Mouse (Mus musculus): ENCODE data around the gene Cep19. TPM values are rescaled to one million over a fixed set of nuclear protein-coding genes. Genes with fewer than 3 reads are reported as not detected.

Gene Cep19
- polyA plus RNA-seq (2015; fragmentation: Nextera tagmentation; extraction: Ambion mirVana), result 17.3 and 21.6 TPM in 2 replicates

DNA sequence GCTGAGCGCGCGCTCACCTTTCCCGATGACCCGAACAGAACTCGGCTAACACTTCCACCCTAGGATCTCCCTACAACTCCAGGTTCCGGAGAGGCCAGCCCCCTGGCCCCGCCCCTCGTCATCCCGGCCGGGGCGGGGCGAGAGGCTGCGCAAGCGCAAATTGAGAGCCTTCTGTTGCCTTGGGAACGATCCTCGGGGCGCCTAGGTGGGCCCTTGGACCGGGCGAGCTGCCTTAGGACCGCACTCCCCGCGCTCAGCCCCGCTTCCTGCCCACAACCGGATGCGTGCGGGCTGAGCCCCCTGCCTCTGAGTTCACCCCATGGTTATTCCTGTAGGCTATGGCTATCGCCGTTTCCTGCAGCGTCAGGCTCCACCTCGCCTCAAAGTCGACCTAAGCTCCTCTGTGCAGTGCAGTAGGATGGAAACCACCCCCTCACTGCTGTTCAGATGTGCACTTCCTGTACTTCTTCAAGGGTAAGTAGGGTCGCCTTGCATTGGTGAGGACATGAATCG, at the start of gene Cep19, which contains the start of gene Pigx:
Cep19 (plus strand) TSS at position 163 of the 513 bp plus-strand sequence.
Pigx (minus strand) TSS at position 103 of the 513 bp plus-strand sequence.
- H3K9me3 ChIP-seq (ENCODE audit: low read length), result no peaks in the 10 kb centered on the region
- H3K4me1 ChIP-seq (ENCODE audit: insufficient read depth, low read depth, low read length), result peaks cover 4% of the 10 kb centered on the region; the same call in 1 of the 2 replicates
- DNase-seq (ENCODE audit: low spot score) (peak; percentile 92), ATAC-seq (peak; percentile 97)
- peak within 1 kb of the TSS; percentile 62 for H3K27ac ChIP-seq (ENCODE audit: low read length)
- H3K4me2 ChIP-seq (replicated peaks; ENCODE audit: low read depth, low read length), result peak within 1 kb of the TSS; percentile 69
- H3K4me3 ChIP-seq (ENCODE audit: low read depth, low read length), result peak within 1 kb of the TSS; percentile 74
- TF ChIP-seq CTCF (IDR thresholded peaks at IDR 0.05) (0 out of 2 replicates have a peak, but pooled peaks have one; percentile 0), EP300 (IDR thresholded peaks at IDR 0.05) (no peak)
- 0% methylated on average over 33 of the region's 34 CpGs for WGBS
- no peaks in the 10 kb centered on the region for H3K27me3 ChIP-seq (replicated peaks; ENCODE audit: insufficient read depth, low read length)
- H3K36me3 ChIP-seq (ENCODE audit: insufficient read depth, low read length), result peaks cover 7% of the 10 kb centered on the region; the same call in 1 of the 2 replicates
- H3K9ac ChIP-seq (replicated peaks; ENCODE audit: low read depth), result peak within 1 kb of the TSS; percentile 77

DNA sequence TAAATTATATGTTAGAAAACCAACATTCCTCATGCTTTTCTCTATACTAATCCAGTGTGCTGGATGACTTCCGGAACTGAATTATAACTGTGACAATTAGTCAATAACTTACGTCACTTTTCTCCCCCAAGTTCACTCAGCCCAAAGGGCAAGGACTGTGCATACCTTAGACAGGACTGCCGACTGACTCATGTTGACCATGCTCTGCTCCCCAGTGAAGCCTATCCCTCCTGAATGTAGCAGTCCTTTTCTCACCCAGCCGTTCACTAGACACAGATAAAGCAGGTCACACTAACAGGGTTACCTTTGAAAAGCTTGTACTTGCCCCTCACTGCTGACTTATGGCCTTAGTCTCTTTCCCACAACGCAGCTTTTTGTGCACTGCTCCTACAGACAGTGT, 40.8 kb upstream of the Cep19 start:
- no peaks in the 10 kb centered on the region for H3K36me3 ChIP-seq (ENCODE audit: insufficient read depth, low read length)
- no peak overlapping the region for H3K27ac ChIP-seq (ENCODE audit: low read length)
- WGBS, result 69% methylated on average over 5 of the region's 5 CpGs
- H3K27me3 ChIP-seq (replicated peaks; ENCODE audit: insufficient read depth, low read length), result no peaks in the 10 kb centered on the region
- no peak overlapping the region for H3K9ac ChIP-seq (replicated peaks; ENCODE audit: low read depth)
- H3K4me3 ChIP-seq (ENCODE audit: low read depth, low read length), result no peak overlapping the region
- TF ChIP-seq EP300 (IDR thresholded peaks at IDR 0.05) (no peak), CTCF (IDR thresholded peaks at IDR 0.05) (no peak)
- peaks cover 4% of the 10 kb centered on the region; the same call in 1 of the 2 replicates for H3K4me1 ChIP-seq (ENCODE audit: insufficient read depth, low read depth, low read length)
- no peak for DNase-seq (ENCODE audit: low spot score)
- no peak for ATAC-seq
- no peak overlapping the region for H3K4me2 ChIP-seq (replicated peaks; ENCODE audit: low read depth, low read length)
- no peaks in the 10 kb centered on the region for H3K9me3 ChIP-seq (ENCODE audit: low read length)

DNA sequence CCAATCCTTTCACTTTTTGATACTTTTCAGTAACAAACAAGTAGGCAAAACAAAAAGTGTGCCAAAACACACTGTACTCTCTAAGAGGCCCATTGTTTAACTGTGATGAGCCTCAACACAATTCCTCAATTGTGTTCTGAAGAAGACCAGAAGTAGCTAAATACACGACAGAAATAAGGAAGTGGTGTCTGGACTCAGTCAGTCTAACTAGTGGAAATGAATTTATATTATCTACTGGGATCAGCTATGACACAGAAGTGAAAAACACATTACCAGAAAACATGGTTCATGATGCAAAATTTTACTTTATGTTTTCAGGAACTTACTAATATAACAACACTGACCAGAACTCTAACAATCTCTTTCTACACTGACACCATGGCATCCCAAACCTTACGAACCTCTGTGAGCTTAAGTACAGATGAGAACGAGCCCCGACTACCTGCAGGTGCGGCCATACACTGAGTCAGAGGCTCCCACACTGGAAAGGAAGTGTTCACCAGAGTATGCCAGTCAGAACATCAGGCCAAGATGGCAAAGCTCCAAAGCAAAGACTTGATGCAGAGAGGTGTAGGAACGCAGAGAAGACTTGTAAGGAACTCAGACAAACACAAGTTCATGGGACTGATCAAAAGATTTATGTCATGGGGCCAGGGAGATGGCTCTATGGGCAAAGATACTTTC, 39.6 kb upstream of the Cep19 start:
- no peak for ATAC-seq
- TF ChIP-seq CTCF (IDR thresholded peaks at IDR 0.05) (no peak), EP300 (IDR thresholded peaks at IDR 0.05) (no peak)
- 36% methylated on average over 6 of the region's 6 CpGs for WGBS

DNA sequence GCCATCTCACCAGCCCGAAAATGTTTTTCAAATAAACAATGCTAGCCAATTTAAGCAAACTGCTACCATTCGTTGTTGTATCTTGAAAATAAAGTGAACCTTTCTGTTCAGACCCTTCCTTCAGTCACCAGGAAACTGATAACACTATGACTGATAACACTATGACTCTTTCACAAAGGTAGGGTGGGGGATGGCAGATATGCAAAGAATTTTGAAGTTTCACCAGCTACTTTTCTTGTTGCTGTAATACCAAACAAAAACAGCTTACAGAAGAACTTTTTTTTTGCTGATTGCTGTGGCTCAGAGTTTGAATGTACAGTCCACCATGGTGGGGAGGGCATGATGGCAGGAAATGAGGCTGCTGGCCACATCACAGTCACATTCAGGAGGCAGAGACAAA, 37.4 kb upstream of the Cep19 start:
- H3K4me2 ChIP-seq (replicated peaks; ENCODE audit: low read depth, low read length), result no peak overlapping the region
- 54% methylated on average over 2 of the region's 2 CpGs for WGBS
- no peak overlapping the region for H3K9ac ChIP-seq (replicated peaks; ENCODE audit: low read depth)
- H3K27me3 ChIP-seq (replicated peaks; ENCODE audit: insufficient read depth, low read length), result no peaks in the 10 kb centered on the region
- TF ChIP-seq CTCF (IDR thresholded peaks at IDR 0.05), result no peak
- TF ChIP-seq EP300 (IDR thresholded peaks at IDR 0.05), result no peak
- peaks cover 4% of the 10 kb centered on the region; the same call in 1 of the 2 replicates for H3K4me1 ChIP-seq (ENCODE audit: insufficient read depth, low read depth, low read length)
- ATAC-seq (no peak), DNase-seq (ENCODE audit: low spot score) (no peak)
- H3K36me3 ChIP-seq (ENCODE audit: insufficient read depth, low read length), result no peaks in the 10 kb centered on the region
- H3K9me3 ChIP-seq (ENCODE audit: low read length), result no peaks in the 10 kb centered on the region
- H3K27ac ChIP-seq (ENCODE audit: low read length), result no peak overlapping the region
- H3K4me3 ChIP-seq (ENCODE audit: low read depth, low read length), result no peak overlapping the region

More for the DNA sequence above, 39.6 kb upstream of the Cep19 start:
- Histone ChIP-seq H3K9me3 (ENCODE audit: low read length) (no peaks in the 10 kb centered on the region), H3K27me3 (replicated peaks; ENCODE audit: insufficient read depth, low read length) (no peaks in the 10 kb centered on the region), H3K36me3 (ENCODE audit: insufficient read depth, low read length) (no peaks in the 10 kb centered on the region), H3K9ac (replicated peaks; ENCODE audit: low read depth) (no peak overlapping the region), H3K4me2 (replicated peaks; ENCODE audit: low read depth, low read length) (no peak overlapping the region), H3K4me1 (ENCODE audit: insufficient read depth, low read depth, low read length) (peaks cover 4% of the 10 kb centered on the region; the same call in 1 of the 2 replicates), H3K4me3 (ENCODE audit: low read depth, low read length) (no peak overlapping the region), H3K27ac (ENCODE audit: low read length) (peak overlapping the region; percentile 43; the same call in 1 of the 2 replicates)
- peak; percentile 23 for DNase-seq (ENCODE audit: low spot score)

DNA sequence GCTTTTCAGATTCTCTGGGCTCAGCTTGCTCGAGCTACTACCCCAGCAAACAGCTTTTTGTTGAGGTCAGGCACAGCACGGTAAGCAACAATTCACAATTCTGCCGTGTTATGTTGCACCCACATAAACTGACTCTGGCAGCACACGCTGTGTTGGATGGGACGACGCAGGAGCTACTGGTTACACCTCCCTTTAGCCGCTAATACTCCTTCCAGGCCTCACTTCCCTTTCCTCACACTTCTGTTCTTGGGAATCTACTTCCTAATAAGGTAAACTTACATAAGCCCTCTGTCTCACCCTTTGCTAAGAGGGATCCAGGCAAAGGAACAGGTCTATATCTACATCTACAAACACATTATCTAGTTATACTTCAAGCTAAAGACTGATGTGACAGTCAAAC, 35.7 kb upstream of the Cep19 start:
- Histone ChIP-seq H3K4me2 (replicated peaks; ENCODE audit: low read depth, low read length) (no peak overlapping the region), H3K9me3 (ENCODE audit: low read length) (no peaks in the 10 kb centered on the region), H3K9ac (replicated peaks; ENCODE audit: low read depth) (no peak overlapping the region), H3K27me3 (replicated peaks; ENCODE audit: insufficient read depth, low read length) (no peaks in the 10 kb centered on the region), H3K4me1 (ENCODE audit: insufficient read depth, low read depth, low read length) (peaks cover 4% of the 10 kb centered on the region; the same call in 1 of the 2 replicates), H3K36me3 (ENCODE audit: insufficient read depth, low read length) (no peaks in the 10 kb centered on the region), H3K4me3 (ENCODE audit: low read depth, low read length) (no peak overlapping the region), H3K27ac (ENCODE audit: low read length) (no peak overlapping the region)
- DNase-seq (ENCODE audit: low spot score), result peak; percentile 24
- no peak for TF ChIP-seq EP300 (IDR thresholded peaks at IDR 0.05)
- TF ChIP-seq CTCF (IDR thresholded peaks at IDR 0.05), result no peak
- no peak for ATAC-seq
- 54% methylated on average over 7 of the region's 7 CpGs for WGBS

DNA sequence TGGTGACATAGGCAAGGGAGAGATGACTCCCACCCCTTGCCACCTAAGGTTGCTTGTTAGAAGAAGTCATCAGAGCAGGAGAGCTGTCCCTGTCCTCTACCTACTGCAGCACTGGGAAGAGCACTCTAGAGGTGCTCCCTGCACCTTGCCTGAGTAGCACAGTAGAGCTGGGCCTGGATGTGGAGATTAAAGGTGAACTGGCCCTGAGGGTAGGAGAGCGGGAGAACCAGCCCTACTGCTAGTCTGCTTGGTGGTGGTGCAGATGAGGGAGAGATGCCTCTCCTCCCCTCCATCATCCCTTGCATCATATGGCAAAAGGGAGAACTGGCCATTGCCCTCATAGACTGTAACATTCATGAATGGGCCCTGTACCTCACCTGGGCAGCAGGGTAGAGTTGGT, 32.7 kb upstream of the Cep19 start:
- Histone ChIP-seq H3K27ac (ENCODE audit: low read length) (no peak overlapping the region), H3K36me3 (ENCODE audit: insufficient read depth, low read length) (no peaks in the 10 kb centered on the region), H3K4me3 (ENCODE audit: low read depth, low read length) (no peak overlapping the region), H3K4me2 (replicated peaks; ENCODE audit: low read depth, low read length) (no peak overlapping the region), H3K4me1 (ENCODE audit: insufficient read depth, low read depth, low read length) (no peaks in the 10 kb centered on the region; the same call in 1 of the 2 replicates), H3K9me3 (ENCODE audit: low read length) (no peaks in the 10 kb centered on the region), H3K27me3 (replicated peaks; ENCODE audit: insufficient read depth, low read length) (no peaks in the 10 kb centered on the region), H3K9ac (replicated peaks; ENCODE audit: low read depth) (no peak overlapping the region)
- TF ChIP-seq EP300 (IDR thresholded peaks at IDR 0.05) (no peak), CTCF (IDR thresholded peaks at IDR 0.05) (no peak)
- 100% methylated on average over 1 of the region's 1 CpGs for WGBS
- DNase-seq (ENCODE audit: low spot score) (no peak), ATAC-seq (no peak)
